Mouse (Mus musculus) cerebellum, adult (tissue): ENCODE measurements around the gene Kcnk1.

ENCODE experiments used
- ATAC-seq: cut with Nextera tagmentation; 2 replicates; pipeline ENCODE4 v1.9.2; 2017; ENCODE audit warnings: mild to moderate bottlenecking, moderate library complexity, mixed read lengths; ENCODE audit not compliant: insufficient number of reproducible peaks, low FRiP score, low TSS enrichment

The Kcnk1 gene

DNA sequence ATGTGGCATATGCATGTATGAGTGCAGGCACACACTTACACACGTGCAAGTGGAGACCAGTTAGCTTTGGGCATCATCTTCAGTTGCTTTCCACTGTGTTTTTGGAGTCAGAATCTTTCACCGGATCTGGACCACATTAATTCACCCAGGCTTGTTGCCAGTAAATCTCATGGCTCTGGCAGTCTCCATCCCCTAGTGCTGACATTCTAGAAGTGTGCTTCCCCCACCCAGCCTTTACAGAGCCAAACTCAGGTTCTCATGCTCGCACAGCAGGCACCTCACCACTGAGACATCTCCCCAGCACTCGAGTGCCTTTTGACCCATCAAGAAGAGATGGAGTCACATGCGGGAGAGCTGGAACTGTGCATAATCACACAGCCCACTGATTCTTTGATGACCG lies 37.8 kb downstream of the Kcnk1 start:
- ATAC-seq: no peak

GRCm38 (mm10) chr8:126035046-126035445 lies 40.1 kb downstream of the Kcnk1 start:
- ATAC-seq: peak; percentile 93

DNA sequence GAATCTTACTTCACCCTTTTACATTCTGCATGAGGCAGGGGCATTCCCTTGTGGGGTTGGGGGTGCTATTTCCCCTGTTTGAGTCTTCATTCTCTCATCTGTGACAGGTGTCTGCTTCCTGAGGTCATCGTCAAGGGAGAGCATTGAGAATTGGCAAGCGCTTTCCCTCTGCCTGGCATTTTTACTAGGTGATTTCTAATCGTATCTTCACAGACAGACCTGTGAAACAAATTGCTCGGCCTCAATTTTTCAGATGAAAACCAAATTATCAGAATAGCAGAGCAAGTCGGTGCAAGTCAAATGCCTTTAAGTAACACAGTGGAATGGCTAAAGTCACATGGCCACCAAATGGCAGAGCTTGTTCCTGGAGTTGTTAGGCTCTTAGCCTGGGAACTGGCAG lies 41.4 kb downstream of the Kcnk1 start:
- ATAC-seq: no peak

DNA sequence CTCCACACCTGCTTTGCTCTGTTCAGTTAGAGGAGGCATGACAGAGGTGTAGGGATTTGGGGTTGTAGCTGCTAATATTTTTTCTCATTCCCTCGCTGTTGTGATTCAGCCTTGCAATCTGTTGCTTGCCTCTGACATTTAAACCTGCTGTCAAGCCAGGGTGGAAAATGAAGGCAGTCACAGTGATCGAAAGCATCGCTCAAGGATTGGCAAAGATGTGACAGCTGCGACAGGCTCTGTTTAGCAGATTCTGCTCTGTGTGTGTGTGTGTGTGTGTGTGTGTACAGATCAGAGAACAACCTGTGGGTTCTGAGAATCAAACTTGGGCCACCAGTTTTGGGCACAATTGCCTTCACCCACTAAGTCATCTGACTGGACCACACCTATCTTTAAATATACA lies 50.8 kb downstream of the Kcnk1 start:
- no peak for ATAC-seq

DNA sequence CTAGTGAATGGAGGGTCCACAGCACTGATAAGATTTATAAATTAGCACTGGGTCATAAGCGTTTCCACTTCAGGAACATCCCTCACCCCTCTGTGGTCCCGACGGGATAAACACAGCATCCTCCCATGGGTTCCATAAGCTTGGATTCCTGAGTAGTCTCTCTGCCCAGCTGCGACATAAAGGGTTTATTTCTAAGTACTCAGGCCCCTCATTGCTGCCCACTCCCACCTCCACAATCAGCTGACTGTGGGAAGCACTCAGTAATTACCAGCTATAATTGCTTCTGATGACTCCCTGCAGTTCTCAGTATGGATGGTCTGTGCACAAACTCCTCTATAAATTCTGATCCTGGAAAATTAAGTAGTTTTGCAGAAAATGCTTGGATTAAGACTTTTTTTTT lies 58.9 kb downstream of the Kcnk1 start:
- no peak for ATAC-seq

DNA sequence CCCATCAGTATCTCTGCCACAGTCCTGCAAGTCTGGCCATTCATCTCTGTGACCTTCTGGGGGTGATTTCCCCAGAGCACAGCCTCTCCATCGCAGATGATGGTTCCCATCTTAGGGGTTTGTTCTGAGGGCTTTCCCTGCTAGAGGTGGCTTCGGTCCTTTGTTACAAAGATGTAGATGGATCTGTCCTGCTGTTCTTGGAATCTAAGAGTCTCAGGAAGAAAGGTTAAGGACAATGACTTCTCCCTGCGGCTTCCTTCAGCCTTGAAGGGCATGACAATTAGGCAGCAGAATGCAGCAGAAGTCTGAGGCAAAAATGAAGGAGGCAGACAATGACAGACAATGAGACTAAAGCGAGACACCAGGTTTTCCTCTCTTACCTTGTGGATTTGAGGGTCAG lies 63.9 kb downstream of the Kcnk1 start:
- ATAC-seq: no peak

GRCm38 (mm10) chr8:126062844-126063243 lies 67.9 kb downstream of the Kcnk1 start:
- peak; percentile 51; the same call in 1 of the 2 replicates for ATAC-seq

DNA sequence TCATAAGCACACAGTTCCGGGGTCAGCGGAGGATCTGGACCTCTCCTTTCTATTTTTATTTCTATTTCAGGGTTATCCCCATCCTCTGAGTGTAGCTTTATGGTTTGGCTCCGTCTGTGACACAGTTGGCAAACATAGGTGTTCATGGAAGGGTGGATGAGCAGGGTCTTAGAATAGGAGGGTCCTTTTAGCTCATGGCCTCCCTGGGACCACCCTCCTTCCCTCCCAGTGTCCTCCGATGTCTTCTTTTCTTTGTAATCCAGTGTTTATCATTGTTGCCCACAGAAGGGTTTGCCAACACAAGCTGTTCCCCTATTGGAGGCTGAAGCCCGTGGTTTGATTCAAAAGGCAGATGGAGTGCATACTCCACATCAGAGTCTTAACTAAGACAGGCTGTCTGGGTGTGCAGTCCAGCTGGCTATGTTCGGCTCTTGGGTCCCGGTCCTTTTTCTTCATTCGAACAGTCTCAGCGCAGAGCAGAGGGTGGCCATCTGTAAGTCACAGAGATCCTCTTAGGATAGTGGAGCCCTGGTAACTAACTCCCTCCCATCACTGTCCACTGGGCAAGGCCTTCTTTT lies 69.0 kb downstream of the Kcnk1 start:
- ATAC-seq: no peak

GRCm38 (mm10) chr8:126064587-126065145 lies 69.7 kb downstream of the Kcnk1 start:
- no peak for ATAC-seq

GRCm38 (mm10) chr8:126067306-126067705 lies 72.3 kb downstream of the Kcnk1 start:
- no peak for ATAC-seq

- ATAC-seq: peak; percentile 37; the same call in 1 of the 2 replicates
Observed at GRCm38 (mm10) chr8:126068136-126068535, 73.2 kb downstream of the Kcnk1 start.

DNA sequence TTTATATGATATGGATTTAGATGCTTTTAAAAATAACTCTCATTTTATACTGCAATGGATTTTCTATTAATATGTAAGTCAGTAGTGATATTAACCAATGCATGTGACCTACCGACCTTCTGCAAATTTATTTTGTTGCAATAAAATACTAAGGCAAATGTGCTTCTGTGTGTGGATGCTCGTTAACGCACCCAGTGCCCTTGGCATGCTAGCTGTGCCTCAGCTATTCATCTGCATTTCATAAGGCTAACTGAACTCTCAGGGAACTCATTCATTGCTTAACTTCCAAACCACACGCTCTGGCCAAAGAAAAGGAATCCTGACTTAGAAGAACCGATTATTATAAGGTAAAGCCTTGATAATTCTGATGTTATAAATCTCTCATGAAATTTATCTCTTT lies 77.7 kb downstream of the Kcnk1 start:
- no peak for ATAC-seq

- no peak for ATAC-seq
Observed at GRCm38 (mm10) chr8:126073141-126073740, 78.3 kb downstream of the Kcnk1 start.

- ATAC-seq: no peak
Observed at GRCm38 (mm10) chr8:126074111-126074510, 79.1 kb downstream of the Kcnk1 start.

DNA sequence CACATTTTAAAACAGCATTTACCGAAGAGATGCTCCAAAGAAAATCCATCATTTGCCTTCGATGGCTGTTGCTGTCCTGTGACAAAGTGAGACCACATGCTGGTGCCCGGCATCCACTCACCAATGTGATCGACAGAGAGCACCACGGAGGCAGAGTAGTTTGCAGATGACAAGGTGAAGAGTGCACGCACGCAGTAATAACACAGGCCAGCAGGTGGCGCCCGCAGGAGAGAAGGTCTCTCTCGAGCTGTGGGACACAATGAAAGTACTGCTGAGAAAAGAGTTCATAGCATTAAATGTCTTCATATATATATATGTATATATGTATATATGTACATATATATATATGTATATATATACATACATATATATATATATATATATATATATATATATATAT lies 80.4 kb downstream of the Kcnk1 start:
- ATAC-seq: peak; percentile 76; the same call in 1 of the 2 replicates
